ENCODE assay signal across 22 mouse cellular contexts in the genomic region with DNA sequence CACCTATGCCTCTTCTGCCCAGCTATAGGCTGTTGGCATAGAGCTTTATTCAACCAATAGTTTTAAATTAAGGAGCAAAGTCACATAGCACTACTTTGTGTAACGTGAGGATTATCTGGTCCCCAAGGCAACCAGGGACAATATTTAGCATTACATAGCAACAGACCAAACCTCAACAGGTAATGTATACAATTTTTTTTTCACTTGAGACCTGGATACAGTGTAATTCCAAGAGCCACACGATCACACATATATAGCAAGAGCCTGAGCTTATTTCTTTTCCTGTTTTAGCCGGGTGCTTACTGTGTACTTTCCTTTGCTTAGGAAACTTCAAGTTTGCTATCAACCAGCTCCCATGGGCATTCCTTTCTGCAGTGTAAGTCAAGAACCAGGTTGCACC.
"Had no signal": no experiment of that assay in that cellular context is flagged by ENCODE, and none has a peak within 500 bp of the region (broad histone marks: within the 10 kb centered on the region; RNA-seq: fewer than 3 reads in every experiment).

No protein-coding gene starts in this region.

- H3K4me2 ChIP-seq: heart, embryonic 11.5 days; heart, embryonic 13.5 days; heart, embryonic 15.5 days; hindbrain, embryonic 13.5 days; hindbrain, embryonic 15.5 days; limb, embryonic 13.5 days; limb, embryonic 15.5 days; liver, embryonic 12.5 days had no signal

- ATAC-seq: hindbrain, postnatal 0 days; liver, embryonic 12.5 days had no signal

- H3K27me3 ChIP-seq: heart, embryonic 15.5 days; hindbrain, embryonic 15.5 days; limb, embryonic 15.5 days; liver, embryonic 12.5 days had no signal

- H3K9ac ChIP-seq: heart, embryonic 13.5 days; heart, embryonic 15.5 days; hindbrain, embryonic 13.5 days; hindbrain, embryonic 15.5 days; limb, embryonic 13.5 days; limb, embryonic 15.5 days; liver, embryonic 12.5 days; liver, embryonic 14.5 days had no signal

- H3K9me3 ChIP-seq: heart, embryonic 13.5 days; heart, embryonic 15.5 days; hindbrain, embryonic 13.5 days; hindbrain, embryonic 15.5 days; limb, embryonic 13.5 days; limb, embryonic 15.5 days; liver, embryonic 12.5 days had no signal

- H3K36me3 ChIP-seq: heart, embryonic 13.5 days; heart, embryonic 15.5 days; hindbrain, embryonic 13.5 days; hindbrain, embryonic 15.5 days; limb, embryonic 13.5 days; limb, embryonic 15.5 days; liver, embryonic 12.5 days had no signal

- H3K4me1 ChIP-seq: heart, embryonic 13.5 days; heart, embryonic 15.5 days; hindbrain, embryonic 15.5 days; limb, embryonic 13.5 days; limb, embryonic 15.5 days; liver, embryonic 12.5 days had no signal

- H3K4me3 ChIP-seq: gastrocnemius, adult 2 months; heart, embryonic 13.5 days; heart, embryonic 15.5 days; hindbrain, embryonic 13.5 days; hindbrain, embryonic 15.5 days; layer of hippocampus, adult 2 months; limb, embryonic 13.5 days; limb, embryonic 15.5 days; liver, embryonic 12.5 days had no signal

- DNase-seq: gastrocnemius, adult 2 months; gastrocnemius, postnatal 10 days; gastrocnemius, postnatal 25 days; heart, adult 18-20 months; heart, postnatal 14 days; heart, postnatal 36 days; kidney, adult 18-20 months; kidney, adult 8-10 months; kidney, postnatal 10 days; kidney, postnatal 25 days; left cerebral cortex, postnatal 4 days had no signal

- H3K27ac ChIP-seq: gastrocnemius, adult 2 months; heart, embryonic 13.5 days; heart, embryonic 15.5 days; hindbrain, embryonic 13.5 days; hindbrain, embryonic 15.5 days; hindbrain, postnatal 0 days; layer of hippocampus, adult 2 months; limb, embryonic 13.5 days; limb, embryonic 15.5 days; liver, embryonic 12.5 days; liver, embryonic 14.5 days had no signal
